Mouse (Mus musculus) WW6 (cell line): ENCODE data around the gene Scoc.
A peak's percentile ranks its signal among the peaks of the same experiment; 100 is the strongest.

Source experiments
- DNase-seq: peaks from one replicate; pipeline ENCODE4 v3.0.0-alpha.2; 2013; ENCODE audit warnings: low read depth, low spot score

Gene Scoc

GRCm38 (mm10) chr8:83405548-83405947, 52.6 kb downstream of the Scoc start:
- no peak for DNase-seq

DNA sequence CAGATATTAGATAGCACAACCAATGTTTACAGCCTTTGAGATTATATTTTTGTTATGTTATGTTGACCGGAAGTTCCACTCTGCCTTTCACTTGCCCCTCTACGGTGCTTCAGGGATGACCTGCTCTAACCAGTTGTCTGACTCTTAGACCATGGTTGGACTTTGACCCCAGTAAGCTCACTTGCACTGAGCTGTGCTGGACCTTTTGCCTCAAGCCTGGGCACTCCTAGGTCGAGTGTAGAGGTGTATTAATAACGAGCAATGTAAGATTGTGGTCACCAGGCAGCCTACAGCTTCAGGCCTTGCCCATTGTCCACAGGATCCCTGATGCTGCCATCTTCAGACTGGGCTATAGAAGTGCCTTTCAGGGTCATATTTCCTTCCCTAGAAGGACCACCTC, 60.5 kb downstream of the Scoc start:
- no peak for DNase-seq

DNA sequence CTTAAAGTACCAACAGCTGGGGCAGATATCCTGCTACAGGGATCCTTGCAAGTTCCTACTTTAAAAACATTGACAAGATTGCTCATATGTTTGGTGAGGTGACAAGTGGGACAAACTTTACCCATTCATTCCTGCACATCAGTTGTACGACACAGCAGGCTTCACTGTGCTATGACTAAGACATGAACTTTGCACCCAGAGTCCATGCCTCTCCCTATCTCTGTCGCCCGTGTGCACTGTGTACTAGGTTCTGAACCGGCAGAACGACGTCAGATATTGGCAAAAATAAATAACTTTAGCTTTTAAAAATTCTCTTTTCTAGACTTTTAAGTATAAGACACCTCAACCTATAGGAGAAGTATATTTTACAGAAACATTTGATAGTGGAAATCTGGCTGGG, 61.5 kb downstream of the Scoc start:
- no peak for DNase-seq

- no peak for DNase-seq
Measured at GRCm38 (mm10) chr8:83394325-83394724, 63.9 kb downstream of the Scoc start.

GRCm38 (mm10) chr8:83392521-83392920, 65.7 kb downstream of the Scoc start:
- DNase-seq, result no peak

- DNase-seq, result no peak
Measured at GRCm38 (mm10) chr8:83390006-83390701, 68.0 kb downstream of the Scoc start.

DNA sequence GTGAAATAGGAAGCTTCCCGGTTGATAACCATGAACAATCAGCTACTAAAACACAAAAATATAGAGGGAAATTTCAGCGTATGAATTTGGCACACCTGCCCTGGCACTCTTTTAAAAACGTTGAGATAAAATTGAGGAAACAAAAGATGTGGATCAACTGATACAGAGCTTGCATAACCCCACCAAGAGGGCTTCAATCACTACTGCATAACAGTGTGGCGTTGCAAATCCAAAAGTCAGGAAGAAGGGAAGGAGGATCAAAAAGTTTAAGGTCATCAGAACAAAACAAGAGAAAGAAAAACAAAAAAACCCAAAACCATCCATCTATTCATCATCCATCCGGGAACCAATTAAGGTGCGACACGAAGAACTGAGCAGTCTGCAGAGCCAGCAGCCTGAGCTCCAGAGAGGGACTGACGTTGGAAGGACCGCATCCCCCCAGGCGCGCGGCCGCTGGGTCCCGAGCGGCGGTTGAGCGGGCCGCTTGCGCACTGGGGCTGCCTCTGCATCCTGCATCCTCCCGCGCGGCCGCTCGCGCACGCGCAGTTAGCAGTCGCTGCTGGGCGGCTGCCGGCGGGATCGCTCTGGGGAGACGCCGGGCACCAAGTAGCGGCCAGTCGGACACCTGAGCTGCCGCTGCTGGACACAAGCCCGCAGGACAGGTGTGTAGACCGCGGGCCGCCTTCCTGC, 68.7 kb downstream of the Scoc start, which contains the start of gene Clgn:
Gene Clgn, plus strand, starts transcription at position 552 of the 690 bp plus-strand sequence.
- peak; percentile 56 for DNase-seq

DNA sequence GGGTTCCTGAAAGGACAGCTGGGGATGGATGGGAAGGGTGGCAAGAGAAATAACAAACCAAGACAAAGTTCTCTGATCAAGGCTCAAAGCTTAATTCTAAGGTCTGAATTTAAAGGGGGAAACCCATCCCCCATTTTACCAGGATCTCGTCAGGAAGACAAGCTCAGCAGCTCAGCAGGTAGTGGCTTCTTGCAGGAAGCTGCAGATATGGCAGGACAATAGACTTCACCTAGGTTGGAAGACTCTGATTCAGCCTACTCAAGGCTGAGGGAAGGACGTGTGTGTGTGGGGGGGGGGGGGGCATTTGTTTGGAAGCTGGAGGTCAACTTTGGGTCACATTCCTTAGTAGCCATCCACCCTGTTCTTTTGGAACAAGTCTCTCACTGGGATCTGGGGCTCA, 75.3 kb downstream of the Scoc start:
- no peak for DNase-seq

GRCm38 (mm10) chr8:83381016-83381415, 77.2 kb downstream of the Scoc start:
- DNase-seq, result no peak

- no peak for DNase-seq
Measured at GRCm38 (mm10) chr8:83380141-83380540, 78.0 kb downstream of the Scoc start.
